Mouse (Mus musculus): Measurements from ENCODE around the gene Olfr917.

DNA sequence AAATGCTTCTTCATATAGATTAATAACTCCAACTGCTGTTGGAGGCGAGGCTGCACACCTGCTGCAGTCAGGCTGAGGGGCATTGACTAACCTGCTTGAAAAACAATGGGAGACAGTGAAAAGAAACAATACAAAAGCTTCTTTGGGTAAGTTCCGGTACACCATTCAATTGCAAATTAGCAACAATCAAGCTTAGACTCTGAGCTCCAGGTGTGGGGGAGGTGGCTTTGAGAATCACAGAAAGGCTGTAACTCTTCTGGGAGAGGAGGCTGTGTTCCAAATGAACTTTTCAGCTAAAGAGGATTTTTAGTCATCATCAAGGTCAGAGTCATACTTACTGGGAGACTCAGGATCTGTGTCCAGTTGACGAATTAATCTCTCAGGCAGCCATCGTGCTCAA lies 33.2 kb downstream of the Olfr917 start:
- no peak for TF ChIP-seq CTCF (IDR thresholded peaks at IDR 0.05; ENCODE audit: low read depth)
- TF ChIP-seq EP300 (IDR thresholded peaks at IDR 0.05; ENCODE audit: low read depth): no peak
